Mouse (Mus musculus) right cerebral cortex, postnatal 25 days (tissue): ENCODE measurements around the gene Rps6kb2.

Source experiments
- DNase-seq: peaks from one replicate; pipeline ENCODE4 v3.0.0; 2022

The Rps6kb2 gene

GRCm38 (mm10) chr19:4162646-4163542 lies at the start of gene Rps6kb2:
TSS of gene Rps6kb2 (minus strand) at chr19:4163354.
- peak; percentile 97 for DNase-seq

GRCm38 (mm10) chr19:4211891-4212588 lies 48.9 kb upstream of the Rps6kb2 start:
- no peak for DNase-seq

GRCm38 (mm10) chr19:4208563-4208962 lies 45.4 kb upstream of the Rps6kb2 start:
- DNase-seq: no peak

GRCm38 (mm10) chr19:4206971-4207370 lies 43.8 kb upstream of the Rps6kb2 start:
- no peak for DNase-seq

- no peak for DNase-seq
These were observed 41.7 kb upstream of the Rps6kb2 start for GRCm38 (mm10) chr19:4204889-4205288.

GRCm38 (mm10) chr19:4203604-4204326 lies 40.6 kb upstream of the Rps6kb2 start:
- no peak for DNase-seq

- no peak for DNase-seq
These were observed 40.0 kb upstream of the Rps6kb2 start for GRCm38 (mm10) chr19:4203148-4203547.

- DNase-seq: no peak
These were observed 39.0 kb upstream of the Rps6kb2 start for GRCm38 (mm10) chr19:4202149-4202548.

GRCm38 (mm10) chr19:4201291-4201909 lies 38.2 kb upstream of the Rps6kb2 start, which contains the start of gene Rad9a:
TSS of gene Rad9a (minus strand) at chr19:4201662.
- peak; percentile 93 for DNase-seq

GRCm38 (mm10) chr19:4197180-4197579 lies 34.0 kb upstream of the Rps6kb2 start:
- DNase-seq: no peak

- DNase-seq: no peak
These were observed 33.4 kb upstream of the Rps6kb2 start for GRCm38 (mm10) chr19:4196548-4196947.

- DNase-seq: no peak
These were observed 32.9 kb upstream of the Rps6kb2 start for GRCm38 (mm10) chr19:4196048-4196447.

- no peak for DNase-seq
These were observed 31.9 kb upstream of the Rps6kb2 start for GRCm38 (mm10) chr19:4194776-4195650.

GRCm38 (mm10) chr19:4194021-4194724 lies 31.0 kb upstream of the Rps6kb2 start:
- no peak for DNase-seq

- DNase-seq: no peak
These were observed 30.0 kb upstream of the Rps6kb2 start for GRCm38 (mm10) chr19:4193129-4193528.

GRCm38 (mm10) chr19:4192251-4192985 lies 29.3 kb upstream of the Rps6kb2 start:
- DNase-seq: no peak

GRCm38 (mm10) chr19:4191528-4192250 lies 28.5 kb upstream of the Rps6kb2 start, which contains the start of gene Ppp1ca:
TSS of gene Ppp1ca (plus strand) at chr19:4192065.
- DNase-seq: peak; percentile 92

GRCm38 (mm10) chr19:4190831-4191334 lies 27.7 kb upstream of the Rps6kb2 start, which contains the start of gene Tbc1d10c:
TSS of gene Tbc1d10c (minus strand) at chr19:4191284.
- no peak for DNase-seq

- no peak for DNase-seq
These were observed 26.0 kb upstream of the Rps6kb2 start for GRCm38 (mm10) chr19:4189051-4189620.
